Mouse (Mus musculus) myocyte (in vitro differentiated cells): ENCODE data around the gene Hdgfl2.

Experiments used
- POLR2A ChIP-seq: IDR thresholded peaks from one replicate; pipeline ENCODE4 v1.6.1; 2011; ENCODE audit warnings: low read depth, mild to moderate bottlenecking, control low read depth, moderate library complexity; ENCODE audit not compliant: insufficient read length
- POLR2AphosphoS2 ChIP-seq: IDR thresholded peaks from one replicate; pipeline ENCODE4 v1.6.1; 2011; ENCODE audit warnings: low read depth, control low read depth; ENCODE audit not compliant: insufficient read length
- TCF12 ChIP-seq: IDR thresholded peaks from one replicate; pipeline ENCODE4 v1.6.1; 2011; ENCODE audit warnings: mild to moderate bottlenecking, control low read depth; ENCODE audit not compliant: poor library complexity, insufficient read depth, severe bottlenecking
- USF1 ChIP-seq: IDR thresholded peaks from one replicate; pipeline ENCODE4 v1.6.1; 2011; ENCODE audit warnings: low read depth, mild to moderate bottlenecking, control low read depth, moderate library complexity

GRCm38 (mm10) chr17:56051369-56051768, 28.1 kb upstream of the Hdgfl2 start:
- TF ChIP-seq POLR2AphosphoS2 (no peak), POLR2A (no peak), USF1 (no peak), TCF12 (no peak)
